Mouse (Mus musculus) olfactory bulb, adult 2 months (tissue): Measurements from ENCODE around the gene Wfdc1.

ENCODE experiments used
- CTCF ChIP-seq: fragments of 200-500 bp; IDR thresholded peaks from 2 replicates; pipeline ENCODE4 v1.5.1; 2012; ENCODE audit warnings: low read depth, mild to moderate bottlenecking, low read length, moderate library complexity; ENCODE audit not compliant: insufficient read depth
- POLR2A ChIP-seq: fragments of 200-500 bp; IDR thresholded peaks from 2 replicates; pipeline ENCODE4 v1.6.1; 2012; ENCODE audit warnings: mild to moderate bottlenecking, low read depth, low read length, moderate library complexity; ENCODE audit not compliant: insufficient read depth

DNA sequence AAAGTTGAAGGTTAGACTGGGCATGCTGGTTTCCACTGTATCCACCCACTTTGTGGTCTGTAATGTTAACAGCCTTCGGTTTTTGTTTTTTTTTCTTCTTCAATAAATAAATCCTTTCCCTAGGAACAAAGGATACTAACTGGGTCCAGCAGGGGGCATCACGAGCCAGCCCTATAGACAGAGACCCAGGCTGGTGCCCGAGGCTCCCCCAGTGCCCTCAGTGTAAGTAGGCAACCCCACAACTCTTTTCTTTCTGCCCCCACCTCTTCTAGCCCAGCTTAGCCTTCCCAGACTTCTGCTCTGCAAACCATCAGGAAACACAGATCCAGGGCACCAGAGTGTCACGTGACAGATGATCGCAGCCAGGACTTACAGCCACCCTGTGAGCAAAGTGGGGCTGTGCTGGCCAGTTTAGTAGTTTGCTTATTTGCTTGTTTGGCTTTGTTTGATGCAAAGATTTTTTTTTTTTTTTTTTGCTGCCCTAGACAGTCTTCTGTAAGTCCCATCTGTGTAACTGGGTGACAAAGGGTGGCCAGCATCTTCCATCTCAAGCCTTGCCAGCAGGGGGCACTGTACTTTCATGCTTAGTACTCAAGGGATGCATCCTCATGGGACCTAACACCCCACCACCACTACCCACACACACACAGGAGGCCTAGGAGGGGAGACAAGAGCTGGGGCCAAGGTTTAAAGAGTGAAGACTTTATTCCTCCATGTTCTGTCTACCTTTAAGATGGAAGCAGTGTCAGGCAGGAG is 9.3 kb upstream of the Wfdc1 start:
- TF ChIP-seq CTCF (no peak), POLR2A (no peak)
